Mouse (Mus musculus): Measurements from ENCODE around the gene Noct.

Gene Noct

GRCm38 (mm10) chr3:51277201-51278150 lies 53.2 kb downstream of the Noct start:
- peak; percentile 91 for DNase-seq

- DNase-seq, result no peak
Observed at GRCm38 (mm10) chr3:51278433-51278832, 54.2 kb downstream of the Noct start.

- no peak for DNase-seq
Observed at GRCm38 (mm10) chr3:51281727-51282126, 57.5 kb downstream of the Noct start.

GRCm38 (mm10) chr3:51284375-51284774 lies 60.1 kb downstream of the Noct start:
- DNase-seq, result no peak

- DNase-seq, result peak; percentile 81
Observed at GRCm38 (mm10) chr3:51288880-51289821, 64.9 kb downstream of the Noct start.

GRCm38 (mm10) chr3:51294251-51294650 lies 70.0 kb downstream of the Noct start:
- no peak for DNase-seq

- no peak for DNase-seq
Observed at GRCm38 (mm10) chr3:51295225-51295624, 71.0 kb downstream of the Noct start.

- DNase-seq, result no peak
Observed at GRCm38 (mm10) chr3:51296790-51297189, 72.5 kb downstream of the Noct start.
